ENCODE assay signal across 8 mouse cellular contexts in genomic region chr11:69662967-69663671, GRCm38 (mm10). TPM values are rescaled to one million over a fixed set of nuclear protein-coding genes. Genes with fewer than 3 reads are reported as not detected.
A peak's percentile ranks its signal among the peaks of the same experiment; 100 is the strongest.
DNase-seq lines count a peak whose midpoint lies in the region; ATAC-seq and TF ChIP-seq lines count a peak whose summit lies in the region.

No protein-coding gene starts in this region.

- H3K4me1 ChIP-seq in embryonic facial prominence, embryonic 12.5 days: peaks cover 15% of the 10 kb centered on the region
- H3K4me1 ChIP-seq in neural tube, embryonic 12.5 days: peaks cover 20% of the 10 kb centered on the region

- H3K9me3 ChIP-seq in embryonic facial prominence, embryonic 12.5 days: no peaks in the 10 kb centered on the region
- no peaks in the 10 kb centered on the region for H3K9me3 ChIP-seq in neural tube, embryonic 12.5 days

- no peaks in the 10 kb centered on the region for H3K27me3 ChIP-seq in embryonic facial prominence, embryonic 12.5 days
- no peaks in the 10 kb centered on the region for H3K27me3 ChIP-seq in neural tube, embryonic 12.5 days (replicated peaks)

- peaks cover 61% of the 10 kb centered on the region for H3K36me3 ChIP-seq in embryonic facial prominence, embryonic 12.5 days
- peaks cover 51% of the 10 kb centered on the region for H3K36me3 ChIP-seq in neural tube, embryonic 12.5 days

- TF ChIP-seq CTCF in left cerebral cortex, adult 2 months (IDR thresholded peaks at IDR 0.05): no peak

- intact Hi-C loops in left cerebral cortex, adult 2 months (cut with DNase I): loop anchor here (1.0 to 10.0 kb wide), 2 partner anchors 31 to 248 kb away; partner anchors contain the start of genes Fxr2 and Kdm6b
- intact Hi-C loops in left cerebral cortex, postnatal 14 days (cut with DNase I): no loop called here

- 70% methylated on average over 13 of the region's 13 CpGs for WGBS in embryonic facial prominence, embryonic 12.5 days
- WGBS in neural tube, embryonic 12.5 days: 72% methylated on average over 13 of the region's 13 CpGs

- 0 out of 2 replicates have a peak, but pooled peaks have one; percentile 16 for ATAC-seq in embryonic facial prominence, embryonic 12.5 days (ENCODE audit: insufficient number of reproducible peaks, insufficient read depth, low FRiP score, low TSS enrichment)
- ATAC-seq in neural tube, embryonic 12.5 days (ENCODE audit: low FRiP score, low read depth): peak; percentile 54
- no peak for ATAC-seq in erythroid progenitor cell, adult 5-6 weeks (replicated peaks; ENCODE audit: low FRiP score, poor library complexity, severe bottlenecking)

- H3K4me3 ChIP-seq in left cerebral cortex, adult 2 months: peak overlapping the region; percentile 69
- peak overlapping the region; percentile 52 for H3K4me3 ChIP-seq in embryonic facial prominence, embryonic 12.5 days
- H3K4me3 ChIP-seq in neural tube, embryonic 12.5 days: peak overlapping the region; percentile 51

- peak overlapping the region; percentile 96 for H3K27ac ChIP-seq in left cerebral cortex, adult 2 months
- H3K27ac ChIP-seq in embryonic facial prominence, embryonic 12.5 days: peak overlapping the region; percentile 96
- peak overlapping the region; percentile 92 for H3K27ac ChIP-seq in neural tube, embryonic 12.5 days

- peak overlapping the region; percentile 72 for H3K9ac ChIP-seq in embryonic facial prominence, embryonic 12.5 days
- H3K9ac ChIP-seq in neural tube, embryonic 12.5 days: peak overlapping the region; percentile 63

- H3K4me2 ChIP-seq in embryonic facial prominence, embryonic 12.5 days (replicated peaks): peak overlapping the region; percentile 55
- H3K4me2 ChIP-seq in neural tube, embryonic 12.5 days (replicated peaks): peak overlapping the region; percentile 65

- DNase-seq in left cerebral cortex, adult 2 months (ENCODE audit: extremely low spot score in 1 of 2, low spot score in 2 of 2): no peak
- no peak for DNase-seq in left cerebral cortex, postnatal 14 days (ENCODE audit: low spot score in 2 of 2)
- DNase-seq in induced T-regulatory cell, adult 2 months (ENCODE audit: low read depth): peak; percentile 21
- DNase-seq in spleen, postnatal 4 days (ENCODE audit: low spot score in 2 of 2): no peak
- DNase-seq in embryo, embryonic 10 days (ENCODE audit: low spot score): no peak

RNA-seq across cellular contexts. Expression of gene Mpdu1, which starts 0.7 kb away (rescaled TPM):
- 10 to 100 TPM; 59.0 to 59.4 TPM for total RNA-seq in left cerebral cortex, adult 2 months (2021)
- total RNA-seq in left cerebral cortex, postnatal 14 days (2021): 10 to 100 TPM; 77.6 to 83.7 TPM
- polyA plus RNA-seq in embryonic facial prominence, embryonic 12.5 days (2016; fragmentation: Nextera tagmentation; extraction: Ambion mirVana): 63.3 and 67.9 TPM in 2 replicates
- 81.4 and 82.6 TPM in 2 replicates for polyA plus RNA-seq in neural tube, embryonic 12.5 days (2016; fragmentation: Nextera tagmentation; extraction: Ambion mirVana)
- total RNA-seq in erythroid progenitor cell, adult 5-6 weeks (2015; ENCODE audit: low replicate concordance): 12.2 and 16.2 TPM in 2 replicates
- total RNA-seq in erythroid progenitor cell, adult 5-6 weeks (2017; ENCODE audit: low replicate concordance): 17.7 and 28.4 TPM in 2 replicates

RNA-seq across cellular contexts. Expression of gene Cd68, which starts 2.8 kb away (rescaled TPM):
- total RNA-seq in left cerebral cortex, adult 2 months (2021): 10 to 100 TPM; 11.8 to 14.1 TPM
- 10 to 100 TPM; 13.5 to 13.8 TPM for total RNA-seq in left cerebral cortex, postnatal 14 days (2021)
- polyA plus RNA-seq in embryonic facial prominence, embryonic 12.5 days (2016; fragmentation: Nextera tagmentation; extraction: Ambion mirVana): 8.0 and 8.5 TPM in 2 replicates
- 7.7 and 8.0 TPM in 2 replicates for polyA plus RNA-seq in neural tube, embryonic 12.5 days (2016; fragmentation: Nextera tagmentation; extraction: Ambion mirVana)
- 65.0 and 66.7 TPM in 2 replicates for total RNA-seq in erythroid progenitor cell, adult 5-6 weeks (2015; ENCODE audit: low replicate concordance)
- 39.1 and 47.7 TPM in 2 replicates for total RNA-seq in erythroid progenitor cell, adult 5-6 weeks (2017; ENCODE audit: low replicate concordance)

RNA-seq across cellular contexts. Expression of gene Sox15, which starts 8.0 kb away (rescaled TPM):
- total RNA-seq in left cerebral cortex, adult 2 months (2021): not detected
- not detected for total RNA-seq in left cerebral cortex, postnatal 14 days (2021)
- 0.36 TPM in 1 of 2 replicates, not detected in the other for polyA plus RNA-seq in embryonic facial prominence, embryonic 12.5 days (2016; fragmentation: Nextera tagmentation; extraction: Ambion mirVana)
- 0.30 TPM in 1 of 2 replicates, not detected in the other for polyA plus RNA-seq in neural tube, embryonic 12.5 days (2016; fragmentation: Nextera tagmentation; extraction: Ambion mirVana)
- not detected in 2 replicates for total RNA-seq in erythroid progenitor cell, adult 5-6 weeks (2015; ENCODE audit: low replicate concordance)
- total RNA-seq in erythroid progenitor cell, adult 5-6 weeks (2017; ENCODE audit: low replicate concordance): not detected in 2 replicates

RNA-seq across cellular contexts. Expression of gene Eif4a1, which starts 9.1 kb away (rescaled TPM):
- 100 to 1,000 TPM; 299 to 311 TPM for total RNA-seq in left cerebral cortex, adult 2 months (2021)
- total RNA-seq in left cerebral cortex, postnatal 14 days (2021): 100 to 1,000 TPM; 368 to 371 TPM
- polyA plus RNA-seq in embryonic facial prominence, embryonic 12.5 days (2016; fragmentation: Nextera tagmentation; extraction: Ambion mirVana): 561 and 632 TPM in 2 replicates
- polyA plus RNA-seq in neural tube, embryonic 12.5 days (2016; fragmentation: Nextera tagmentation; extraction: Ambion mirVana): 598 and 684 TPM in 2 replicates
- total RNA-seq in erythroid progenitor cell, adult 5-6 weeks (2015; ENCODE audit: low replicate concordance): 233 and 247 TPM in 2 replicates
- 229 and 230 TPM in 2 replicates for total RNA-seq in erythroid progenitor cell, adult 5-6 weeks (2017; ENCODE audit: low replicate concordance)

RNA-seq across cellular contexts. Expression of gene Senp3, which starts 18.8 kb away (rescaled TPM):
- total RNA-seq in left cerebral cortex, adult 2 months (2021): 100 to 1,000 TPM; 108 to 111 TPM
- 100 to 1,000 TPM in 1 of 2 experiments, 10 to 100 TPM in 1; 91.5 to 102 TPM for total RNA-seq in left cerebral cortex, postnatal 14 days (2021)
- polyA plus RNA-seq in embryonic facial prominence, embryonic 12.5 days (2016; fragmentation: Nextera tagmentation; extraction: Ambion mirVana): 134 and 147 TPM in 2 replicates
- polyA plus RNA-seq in neural tube, embryonic 12.5 days (2016; fragmentation: Nextera tagmentation; extraction: Ambion mirVana): 97.8 and 115 TPM in 2 replicates
- 32.3 and 41.8 TPM in 2 replicates for total RNA-seq in erythroid progenitor cell, adult 5-6 weeks (2015; ENCODE audit: low replicate concordance)
- total RNA-seq in erythroid progenitor cell, adult 5-6 weeks (2017; ENCODE audit: low replicate concordance): 24.8 and 43.4 TPM in 2 replicates
